Mouse (Mus musculus): ENCODE results near the gene Opcml. TPM values are rescaled to one million over a fixed set of nuclear protein-coding genes. Genes with fewer than 3 reads are reported as not detected.

The Opcml gene
- total and polyA plus RNA-seq, 3 experiments: 0.94 to 1.3 (median 1.2) TPM

- Histone ChIP-seq H3K27ac (no peak overlapping the region), H3K4me1 (ENCODE audit: control insufficient read depth, insufficient read depth, low read length) (no peaks in the 10 kb centered on the region), H3K4me3 (no peak overlapping the region), H3K36me3 (ENCODE audit: control insufficient read depth, insufficient read depth, low read length) (no peaks in the 10 kb centered on the region), H3K79me2 (replicated peaks; ENCODE audit: control insufficient read depth, insufficient read depth, low read length) (no peaks in the 10 kb centered on the region), H3K9ac (ENCODE audit: low read depth, low read length) (no peak overlapping the region), H3K27me3 (ENCODE audit: control insufficient read depth, insufficient read depth, low read length) (no peaks in the 10 kb centered on the region)
- TF ChIP-seq EP300 (IDR thresholded peaks at IDR 0.05; ENCODE audit: insufficient read depth, low read depth, low read length): no peak
- TF ChIP-seq CTCF (IDR thresholded peaks at IDR 0.05): no peak
- TF ChIP-seq POLR2A (IDR thresholded peaks at IDR 0.05; ENCODE audit: insufficient read depth, low read depth, low read length): no peak
- DNase-seq: no peak
- intact Hi-C loops (cut with DNase I): no loop called here
- 83% methylated on average over 10 of the region's 10 CpGs for WGBS
Measured at GRCm38 (mm10) chr9:27964902-27965550, 174.5 kb downstream of the Opcml start.

- intact Hi-C loops (cut with DNase I): no loop called here
Measured at GRCm38 (mm10) chr9:27968266-27968665, 177.7 kb downstream of the Opcml start.

GRCm38 (mm10) chr9:27972293-27972692 lies 181.7 kb downstream of the Opcml start:
- Histone ChIP-seq H3K4me1 (ENCODE audit: control insufficient read depth, insufficient read depth, low read length) (no peaks in the 10 kb centered on the region), H3K36me3 (ENCODE audit: control insufficient read depth, insufficient read depth, low read length) (no peaks in the 10 kb centered on the region), H3K4me3 (no peak overlapping the region), H3K27ac (no peak overlapping the region), H3K9ac (ENCODE audit: low read depth, low read length) (no peak overlapping the region), H3K79me2 (replicated peaks; ENCODE audit: control insufficient read depth, insufficient read depth, low read length) (no peaks in the 10 kb centered on the region), H3K27me3 (ENCODE audit: control insufficient read depth, insufficient read depth, low read length) (no peaks in the 10 kb centered on the region)
- 73% methylated on average over 5 of the region's 5 CpGs for WGBS
- TF ChIP-seq EP300 (IDR thresholded peaks at IDR 0.05; ENCODE audit: insufficient read depth, low read depth, low read length): no peak
- no peak for TF ChIP-seq POLR2A (IDR thresholded peaks at IDR 0.05; ENCODE audit: insufficient read depth, low read depth, low read length)
- TF ChIP-seq CTCF (IDR thresholded peaks at IDR 0.05): no peak
- intact Hi-C loops (cut with DNase I): no loop called here
- no peak for DNase-seq

More at GRCm38 (mm10) chr9:27968266-27968665, 177.7 kb downstream of the Opcml start:
- Histone ChIP-seq H3K4me3 (no peak overlapping the region), H3K36me3 (ENCODE audit: control insufficient read depth, insufficient read depth, low read length) (no peaks in the 10 kb centered on the region), H3K9ac (ENCODE audit: low read depth, low read length) (no peak overlapping the region), H3K4me1 (ENCODE audit: control insufficient read depth, insufficient read depth, low read length) (no peaks in the 10 kb centered on the region), H3K27ac (no peak overlapping the region), H3K27me3 (ENCODE audit: control insufficient read depth, insufficient read depth, low read length) (no peaks in the 10 kb centered on the region), H3K79me2 (replicated peaks; ENCODE audit: control insufficient read depth, insufficient read depth, low read length) (no peaks in the 10 kb centered on the region)
- no peak for DNase-seq
- TF ChIP-seq EP300 (IDR thresholded peaks at IDR 0.05; ENCODE audit: insufficient read depth, low read depth, low read length): no peak
- TF ChIP-seq POLR2A (IDR thresholded peaks at IDR 0.05; ENCODE audit: insufficient read depth, low read depth, low read length): no peak
- no peak for TF ChIP-seq CTCF (IDR thresholded peaks at IDR 0.05)

GRCm38 (mm10) chr9:27982576-27982975 lies 192.0 kb downstream of the Opcml start:
- H3K4me1 ChIP-seq (ENCODE audit: control insufficient read depth, insufficient read depth, low read length): no peaks in the 10 kb centered on the region
- intact Hi-C loops (cut with DNase I): no loop called here
- no peak for DNase-seq
- no peaks in the 10 kb centered on the region for H3K27me3 ChIP-seq (ENCODE audit: control insufficient read depth, insufficient read depth, low read length)
- TF ChIP-seq POLR2A (IDR thresholded peaks at IDR 0.05; ENCODE audit: insufficient read depth, low read depth, low read length): no peak
- no peak for TF ChIP-seq CTCF (IDR thresholded peaks at IDR 0.05)
- TF ChIP-seq EP300 (IDR thresholded peaks at IDR 0.05; ENCODE audit: insufficient read depth, low read depth, low read length): no peak
- H3K27ac ChIP-seq: no peak overlapping the region
- no peak overlapping the region for H3K9ac ChIP-seq (ENCODE audit: low read depth, low read length)
- no peaks in the 10 kb centered on the region for H3K79me2 ChIP-seq (replicated peaks; ENCODE audit: control insufficient read depth, insufficient read depth, low read length)
- H3K4me3 ChIP-seq: no peak overlapping the region
- H3K36me3 ChIP-seq (ENCODE audit: control insufficient read depth, insufficient read depth, low read length): no peaks in the 10 kb centered on the region

- DNase-seq: no peak
- no peak overlapping the region for H3K27ac ChIP-seq
- intact Hi-C loops (cut with DNase I): no loop called here
- H3K36me3 ChIP-seq (ENCODE audit: control insufficient read depth, insufficient read depth, low read length): no peaks in the 10 kb centered on the region
- 68% methylated on average over 8 of the region's 8 CpGs for WGBS
- no peak overlapping the region for H3K4me3 ChIP-seq
- no peak overlapping the region for H3K9ac ChIP-seq (ENCODE audit: low read depth, low read length)
- no peaks in the 10 kb centered on the region for H3K27me3 ChIP-seq (ENCODE audit: control insufficient read depth, insufficient read depth, low read length)
- no peak for TF ChIP-seq CTCF (IDR thresholded peaks at IDR 0.05)
- TF ChIP-seq POLR2A (IDR thresholded peaks at IDR 0.05; ENCODE audit: insufficient read depth, low read depth, low read length): no peak
- TF ChIP-seq EP300 (IDR thresholded peaks at IDR 0.05; ENCODE audit: insufficient read depth, low read depth, low read length): no peak
- H3K79me2 ChIP-seq (replicated peaks; ENCODE audit: control insufficient read depth, insufficient read depth, low read length): no peaks in the 10 kb centered on the region
- no peaks in the 10 kb centered on the region for H3K4me1 ChIP-seq (ENCODE audit: control insufficient read depth, insufficient read depth, low read length)
Measured at GRCm38 (mm10) chr9:27986604-27987588, 196.3 kb downstream of the Opcml start.

GRCm38 (mm10) chr9:27991611-27992010 lies 201.0 kb downstream of the Opcml start:
- H3K4me3 ChIP-seq: no peak overlapping the region
- DNase-seq: no peak
- no peaks in the 10 kb centered on the region for H3K36me3 ChIP-seq (ENCODE audit: control insufficient read depth, insufficient read depth, low read length)
- intact Hi-C loops (cut with DNase I): no loop called here
- H3K9ac ChIP-seq (ENCODE audit: low read depth, low read length): no peak overlapping the region
- 62% methylated on average over 4 of the region's 4 CpGs for WGBS
- TF ChIP-seq CTCF (IDR thresholded peaks at IDR 0.05): no peak
- TF ChIP-seq POLR2A (IDR thresholded peaks at IDR 0.05; ENCODE audit: insufficient read depth, low read depth, low read length): no peak
- TF ChIP-seq EP300 (IDR thresholded peaks at IDR 0.05; ENCODE audit: insufficient read depth, low read depth, low read length): no peak
- no peaks in the 10 kb centered on the region for H3K27me3 ChIP-seq (ENCODE audit: control insufficient read depth, insufficient read depth, low read length)
- H3K27ac ChIP-seq: no peak overlapping the region
- H3K79me2 ChIP-seq (replicated peaks; ENCODE audit: control insufficient read depth, insufficient read depth, low read length): no peaks in the 10 kb centered on the region
- H3K4me1 ChIP-seq (ENCODE audit: control insufficient read depth, insufficient read depth, low read length): no peaks in the 10 kb centered on the region
